13 mouse cellular contexts compared by ENCODE assay signal in the genomic region with DNA sequence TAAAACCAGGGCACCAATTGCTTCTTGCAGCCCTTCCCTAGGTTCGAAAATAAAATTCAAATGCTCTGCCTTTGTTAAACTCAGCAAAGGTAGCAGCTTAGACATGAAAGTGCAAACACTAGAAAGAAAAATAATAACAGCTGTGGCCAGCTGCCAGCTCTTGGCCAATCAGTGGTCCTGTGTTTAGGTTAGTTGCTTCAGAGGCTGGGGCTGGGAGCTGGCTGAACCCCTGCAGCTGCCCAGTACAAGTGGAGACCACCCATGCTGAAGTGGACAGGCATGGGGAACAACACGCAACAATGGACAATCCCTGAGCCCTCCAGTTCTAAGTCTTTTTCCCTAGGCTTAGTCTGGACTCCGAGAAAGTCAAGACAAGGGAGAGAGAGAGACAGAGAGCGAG.
DNase-seq lines count a peak whose midpoint lies in the region; ATAC-seq lines count a peak whose summit lies in the region.
"Had no signal": no experiment of that assay in that cellular context is flagged by ENCODE, and none has a peak within 500 bp of the region (broad histone marks: within the 10 kb centered on the region; RNA-seq: fewer than 3 reads in every experiment).

No protein-coding gene starts in this region.

- no peak overlapping the region for H3K27ac ChIP-seq in forebrain, embryonic 14.5 days (ENCODE audit: low read depth, low read length)
- no peak overlapping the region for H3K27ac ChIP-seq in forebrain, embryonic 16.5 days (ENCODE audit: low read length)
- no peak overlapping the region for H3K27ac ChIP-seq in midbrain, embryonic 12.5 days (replicated peaks)
- no peak overlapping the region for H3K27ac ChIP-seq in midbrain, embryonic 16.5 days (ENCODE audit: low read length)
- H3K27ac ChIP-seq in limb, embryonic 12.5 days = peak overlapping the region; percentile 57
- H3K27ac ChIP-seq in liver, embryonic 11.5 days (ENCODE audit: low read depth, low read length) = no peak overlapping the region
- H3K27ac ChIP-seq: stomach, embryonic 15.5 days had no signal

- no peaks in the 10 kb centered on the region for H3K27me3 ChIP-seq in forebrain, embryonic 14.5 days (replicated peaks; ENCODE audit: control insufficient read depth, insufficient read depth, low read length)
- H3K27me3 ChIP-seq in forebrain, embryonic 16.5 days (replicated peaks; ENCODE audit: control insufficient read depth, insufficient read depth, low read length) = no peaks in the 10 kb centered on the region
- H3K27me3 ChIP-seq in midbrain, embryonic 12.5 days = no peaks in the 10 kb centered on the region
- H3K27me3 ChIP-seq in midbrain, embryonic 16.5 days (ENCODE audit: control insufficient read depth, insufficient read depth, low read depth, low read length) = no peaks in the 10 kb centered on the region
- H3K27me3 ChIP-seq in limb, embryonic 12.5 days = no peaks in the 10 kb centered on the region
- no peaks in the 10 kb centered on the region for H3K27me3 ChIP-seq in liver, embryonic 11.5 days (replicated peaks; ENCODE audit: control insufficient read depth, insufficient read depth, low read length)
- H3K27me3 ChIP-seq: stomach, embryonic 15.5 days had no signal

- no peak overlapping the region for H3K9ac ChIP-seq in forebrain, embryonic 14.5 days (ENCODE audit: low read length)
- H3K9ac ChIP-seq in forebrain, embryonic 16.5 days (replicated peaks; ENCODE audit: low read depth, low read length) = no peak overlapping the region
- no peak overlapping the region for H3K9ac ChIP-seq in midbrain, embryonic 12.5 days (replicated peaks)
- H3K9ac ChIP-seq in midbrain, embryonic 16.5 days (ENCODE audit: low read depth, low read length) = no peak overlapping the region
- no peak overlapping the region for H3K9ac ChIP-seq in limb, embryonic 12.5 days (replicated peaks)
- no peak overlapping the region for H3K9ac ChIP-seq in liver, embryonic 11.5 days (ENCODE audit: low read depth, low read length)
- H3K9ac ChIP-seq: stomach, embryonic 15.5 days had no signal

- ATAC-seq in forebrain, embryonic 14.5 days = 0 out of 2 replicates have a peak, but pooled peaks have one; percentile 42
- no peak for ATAC-seq in forebrain, embryonic 16.5 days
- peak; percentile 75 for ATAC-seq in midbrain, embryonic 12.5 days (ENCODE audit: low FRiP score, low read depth)
- no peak for ATAC-seq in midbrain, embryonic 16.5 days
- peak; percentile 75 for ATAC-seq in limb, embryonic 12.5 days (ENCODE audit: insufficient number of reproducible peaks, insufficient read depth, low FRiP score, low TSS enrichment, low read depth)
- no peak for ATAC-seq in liver, embryonic 11.5 days (replicated peaks; ENCODE audit: low FRiP score)

- no peak overlapping the region for H3K4me2 ChIP-seq in forebrain, embryonic 14.5 days (ENCODE audit: low read length)
- H3K4me2 ChIP-seq in forebrain, embryonic 16.5 days (ENCODE audit: low read length) = no peak overlapping the region
- no peak overlapping the region for H3K4me2 ChIP-seq in midbrain, embryonic 12.5 days (replicated peaks)
- no peak overlapping the region for H3K4me2 ChIP-seq in midbrain, embryonic 16.5 days (ENCODE audit: low read length)
- H3K4me2 ChIP-seq in limb, embryonic 12.5 days = 0 out of 2 replicates have a peak overlapping the region, but pooled peaks have one; percentile 7
- no peak overlapping the region for H3K4me2 ChIP-seq in liver, embryonic 11.5 days

- H3K9me3 ChIP-seq in forebrain, embryonic 14.5 days (replicated peaks; ENCODE audit: control insufficient read depth, low read length) = no peaks in the 10 kb centered on the region
- H3K9me3 ChIP-seq in forebrain, embryonic 16.5 days (ENCODE audit: control insufficient read depth, low read length) = no peaks in the 10 kb centered on the region
- H3K9me3 ChIP-seq in midbrain, embryonic 12.5 days = no peaks in the 10 kb centered on the region
- H3K9me3 ChIP-seq in midbrain, embryonic 16.5 days (replicated peaks; ENCODE audit: control insufficient read depth, low read length, poor library complexity, severe bottlenecking) = no peaks in the 10 kb centered on the region
- H3K9me3 ChIP-seq in limb, embryonic 12.5 days = no peaks in the 10 kb centered on the region
- H3K9me3 ChIP-seq in liver, embryonic 11.5 days (ENCODE audit: control insufficient read depth, low read length) = no peaks in the 10 kb centered on the region
- H3K9me3 ChIP-seq: stomach, embryonic 15.5 days had no signal

- peaks cover 2% of the 10 kb centered on the region; the same call in 1 of the 2 replicates for H3K4me1 ChIP-seq in forebrain, embryonic 14.5 days (ENCODE audit: control insufficient read depth, insufficient read depth, low read length)
- H3K4me1 ChIP-seq in forebrain, embryonic 16.5 days (replicated peaks; ENCODE audit: control insufficient read depth, insufficient read depth, low read length) = no peaks in the 10 kb centered on the region
- H3K4me1 ChIP-seq in midbrain, embryonic 12.5 days = no peaks in the 10 kb centered on the region
- H3K4me1 ChIP-seq in midbrain, embryonic 16.5 days (ENCODE audit: control insufficient read depth, insufficient read depth, low read length) = no peaks in the 10 kb centered on the region
- H3K4me1 ChIP-seq in limb, embryonic 12.5 days (replicated peaks) = peaks cover 16% of the 10 kb centered on the region
- no peaks in the 10 kb centered on the region for H3K4me1 ChIP-seq in liver, embryonic 11.5 days (replicated peaks; ENCODE audit: control insufficient read depth, insufficient read depth, low read length)
- H3K4me1 ChIP-seq: stomach, embryonic 15.5 days had no signal

- intact Hi-C loops in left cerebral cortex, postnatal 25 days (cut with DNase I) = no loop called here

- no peak overlapping the region for H3K4me3 ChIP-seq in forebrain, embryonic 14.5 days (ENCODE audit: low read depth, low read length)
- H3K4me3 ChIP-seq in forebrain, embryonic 16.5 days (replicated peaks; ENCODE audit: low read length) = no peak overlapping the region
- no peak overlapping the region for H3K4me3 ChIP-seq in midbrain, embryonic 12.5 days
- H3K4me3 ChIP-seq in midbrain, embryonic 16.5 days (ENCODE audit: low read depth, low read length) = no peak overlapping the region
- H3K4me3 ChIP-seq in limb, embryonic 12.5 days (replicated peaks) = no peak overlapping the region
- no peak overlapping the region for H3K4me3 ChIP-seq in liver, embryonic 11.5 days (ENCODE audit: low read depth, low read length)
- H3K4me3 ChIP-seq: stomach, embryonic 15.5 days had no signal

- DNase-seq in forebrain, embryonic 14.5 days (ENCODE audit: low spot score) = peak; percentile 22
- peak; percentile 47 for DNase-seq in retina, embryonic 14.5 days (ENCODE audit: low spot score)
- DNase-seq in liver, embryonic 11.5 days (ENCODE audit: low spot score) = no peak
- DNase-seq in left cerebral cortex, postnatal 25 days (ENCODE audit: low spot score in 2 of 2) = no peak
- DNase-seq: adrenal gland, postnatal 10 days; cerebellum, adult 2 months; heart, postnatal 14 days; kidney, postnatal 14 days had no signal

- no peaks in the 10 kb centered on the region for H3K36me3 ChIP-seq in forebrain, embryonic 14.5 days (ENCODE audit: control insufficient read depth, insufficient read depth, low read length)
- no peaks in the 10 kb centered on the region for H3K36me3 ChIP-seq in forebrain, embryonic 16.5 days (ENCODE audit: control insufficient read depth, insufficient read depth)
- no peaks in the 10 kb centered on the region for H3K36me3 ChIP-seq in midbrain, embryonic 12.5 days
- no peaks in the 10 kb centered on the region for H3K36me3 ChIP-seq in midbrain, embryonic 16.5 days (ENCODE audit: control insufficient read depth, insufficient read depth, low read length)
- no peaks in the 10 kb centered on the region for H3K36me3 ChIP-seq in limb, embryonic 12.5 days
- no peaks in the 10 kb centered on the region for H3K36me3 ChIP-seq in liver, embryonic 11.5 days (ENCODE audit: control insufficient read depth, insufficient read depth, low read length)
- H3K36me3 ChIP-seq: stomach, embryonic 15.5 days had no signal

- 32% methylated on average over 4 of the region's 4 CpGs for WGBS in forebrain, embryonic 14.5 days
- WGBS in forebrain, embryonic 16.5 days = 34% methylated on average over 4 of the region's 4 CpGs
- 28% methylated on average over 4 of the region's 4 CpGs for WGBS in midbrain, embryonic 12.5 days
- WGBS in midbrain, embryonic 16.5 days = 31% methylated on average over 4 of the region's 4 CpGs
- WGBS in limb, embryonic 12.5 days = 42% methylated on average over 4 of the region's 4 CpGs
- 66% methylated on average over 4 of the region's 4 CpGs for WGBS in liver, embryonic 11.5 days

Comparison
In these comparisons a context has a peak if more than half of its experiments do, and no peak if none do; other contexts are left out.
1. ATAC-seq: peak in forebrain, embryonic 14.5 days (single experiment), midbrain, embryonic 12.5 days (single experiment) and limb, embryonic 12.5 days (single experiment); none in forebrain, embryonic 16.5 days (single experiment), midbrain, embryonic 16.5 days (single experiment) and liver, embryonic 11.5 days (single experiment).
2. DNase-seq: peak in forebrain, embryonic 14.5 days (single experiment) and retina, embryonic 14.5 days (single experiment); none in liver, embryonic 11.5 days (single experiment) and left cerebral cortex, postnatal 25 days (0 of 2).